Mouse (Mus musculus) testis, adult 2 months (tissue): Measurements from ENCODE around the gene Cdk7.

ENCODE experiments used
- CTCF ChIP-seq: fragments of 200-500 bp; IDR thresholded peaks from 2 replicates; pipeline ENCODE4 v1.5.1; 2012; ENCODE audit warnings: low read depth, mild to moderate bottlenecking, inconsistent platforms, low read length, moderate library complexity; ENCODE audit not compliant: control insufficient read depth, insufficient read depth, insufficient replicate concordance
- POLR2A ChIP-seq: fragments of 200-500 bp; IDR thresholded peaks from 2 replicates; pipeline ENCODE4 v1.6.1; 2012; ENCODE audit warnings: low read depth, mild to moderate bottlenecking, inconsistent platforms, low read length, moderate library complexity; ENCODE audit not compliant: control insufficient read depth

GRCm38 (mm10) chr13:100725194-100725593, 5.5 kb downstream of the Cdk7 start:
- TF ChIP-seq POLR2A (no peak), CTCF (no peak)
